Mouse (Mus musculus): Measurements from ENCODE around the gene Rfx4. TPM values are rescaled to one million over a fixed set of nuclear protein-coding genes. Genes with fewer than 3 reads are reported as not detected.
A peak's percentile ranks its signal among the peaks of the same experiment; 100 is the strongest.

The Rfx4 gene
- polyA plus RNA-seq, 1 experiment from 2014 or later = not detected

DNA sequence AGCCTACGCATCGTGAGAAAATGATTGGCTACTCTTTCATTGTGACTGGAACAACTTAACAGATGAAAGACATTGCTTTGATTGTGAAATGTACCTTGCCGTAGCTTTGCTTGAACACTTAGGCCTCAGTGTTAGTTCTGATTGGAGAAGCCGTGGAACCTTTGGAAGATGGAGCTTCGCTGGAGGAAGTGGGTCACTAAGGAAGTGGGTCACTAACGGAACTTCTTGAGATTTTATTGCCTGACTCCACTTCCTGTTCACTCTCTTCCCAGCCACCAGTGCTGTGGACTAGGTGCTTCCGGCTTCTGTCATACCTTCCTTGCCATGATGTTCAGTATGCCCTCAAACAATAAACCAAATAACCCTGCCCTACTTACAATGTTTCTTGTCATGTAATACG lies 73.1 kb downstream of the Rfx4 start:
- Histone ChIP-seq H3K9ac (ENCODE audit: low read length) (no peak overlapping the region), H3K4me2 (ENCODE audit: low read length) (no peak overlapping the region), H3K27me3 (replicated peaks; ENCODE audit: control insufficient read depth, insufficient read depth, low read length) (no peaks in the 10 kb centered on the region), H3K4me3 (ENCODE audit: low read depth, low read length) (no peak overlapping the region), H3K4me1 (replicated peaks; ENCODE audit: control insufficient read depth, insufficient read depth, low read length) (no peaks in the 10 kb centered on the region), H3K36me3 (ENCODE audit: control insufficient read depth, insufficient read depth, low read length) (no peaks in the 10 kb centered on the region), H3K27ac (ENCODE audit: low read depth) (no peak overlapping the region), H3K9me3 (ENCODE audit: control insufficient read depth, low read length) (no peaks in the 10 kb centered on the region)
- no peak for ATAC-seq (replicated peaks; ENCODE audit: low FRiP score, low TSS enrichment, low read depth)
- no peak for DNase-seq (ENCODE audit: low spot score)
- 80% methylated on average over 8 of the region's 8 CpGs for WGBS

DNA sequence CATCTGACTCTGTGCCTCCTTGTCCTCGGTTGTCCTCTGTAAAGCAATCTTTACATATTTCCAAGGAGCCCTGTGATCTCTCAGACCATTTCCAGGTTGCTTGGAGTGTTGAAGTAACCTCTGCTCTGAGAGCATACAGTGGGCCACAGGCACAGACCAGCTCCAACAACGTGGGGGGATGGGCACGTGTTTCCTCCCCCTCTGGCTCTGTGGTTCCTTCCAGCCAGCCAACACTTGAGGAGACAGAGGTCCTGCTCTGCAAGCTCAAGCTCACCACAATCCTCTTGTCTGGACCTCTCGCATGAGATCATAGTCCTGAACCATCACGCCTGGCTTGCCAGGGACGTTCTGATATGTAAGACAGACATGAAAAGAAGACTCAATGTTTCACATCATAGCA lies 79.7 kb downstream of the Rfx4 start:
- Histone ChIP-seq H3K9ac (ENCODE audit: low read length) (no peak overlapping the region), H3K4me1 (replicated peaks; ENCODE audit: control insufficient read depth, insufficient read depth, low read length) (no peaks in the 10 kb centered on the region), H3K36me3 (ENCODE audit: control insufficient read depth, insufficient read depth, low read length) (no peaks in the 10 kb centered on the region), H3K4me3 (ENCODE audit: low read depth, low read length) (no peak overlapping the region), H3K4me2 (ENCODE audit: low read length) (no peak overlapping the region), H3K27ac (ENCODE audit: low read depth) (no peak overlapping the region), H3K9me3 (ENCODE audit: control insufficient read depth, low read length) (no peaks in the 10 kb centered on the region), H3K27me3 (replicated peaks; ENCODE audit: control insufficient read depth, insufficient read depth, low read length) (no peaks in the 10 kb centered on the region)
- no peak for ATAC-seq (replicated peaks; ENCODE audit: low FRiP score, low TSS enrichment, low read depth)
- 53% methylated on average over 6 of the region's 6 CpGs for WGBS
- no peak for DNase-seq (ENCODE audit: low spot score)

DNA sequence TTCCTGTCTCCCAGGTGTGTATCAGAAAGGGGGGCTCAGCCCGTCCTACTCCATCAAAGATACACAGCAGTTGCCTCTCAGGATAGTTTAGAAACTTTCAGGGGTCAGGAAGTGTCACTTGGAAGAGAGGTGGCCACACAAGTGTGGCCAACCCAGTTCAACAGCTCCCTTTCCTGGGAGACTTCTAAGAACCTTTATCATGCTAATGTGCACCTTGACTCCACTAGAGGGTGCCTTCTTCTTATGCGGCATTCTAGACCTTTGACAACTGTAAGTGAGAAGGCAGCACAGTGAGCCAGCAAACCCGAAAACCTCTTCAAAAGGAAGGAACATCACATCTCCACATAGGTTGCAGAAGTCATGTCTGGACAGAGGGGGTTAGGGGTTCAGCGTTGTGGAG lies 80.2 kb downstream of the Rfx4 start:
- Histone ChIP-seq H3K4me3 (ENCODE audit: low read depth, low read length) (no peak overlapping the region), H3K27me3 (replicated peaks; ENCODE audit: control insufficient read depth, insufficient read depth, low read length) (no peaks in the 10 kb centered on the region), H3K36me3 (ENCODE audit: control insufficient read depth, insufficient read depth, low read length) (no peaks in the 10 kb centered on the region), H3K4me1 (replicated peaks; ENCODE audit: control insufficient read depth, insufficient read depth, low read length) (no peaks in the 10 kb centered on the region), H3K9ac (ENCODE audit: low read length) (no peak overlapping the region), H3K27ac (ENCODE audit: low read depth) (no peak overlapping the region), H3K9me3 (ENCODE audit: control insufficient read depth, low read length) (no peaks in the 10 kb centered on the region), H3K4me2 (ENCODE audit: low read length) (no peak overlapping the region)
- ATAC-seq (replicated peaks; ENCODE audit: low FRiP score, low TSS enrichment, low read depth) (0 out of 2 replicates have a peak, but pooled peaks have one; percentile 8), DNase-seq (ENCODE audit: low spot score) (peak; percentile 54)
- 19% methylated on average over 4 of the region's 4 CpGs for WGBS

DNA sequence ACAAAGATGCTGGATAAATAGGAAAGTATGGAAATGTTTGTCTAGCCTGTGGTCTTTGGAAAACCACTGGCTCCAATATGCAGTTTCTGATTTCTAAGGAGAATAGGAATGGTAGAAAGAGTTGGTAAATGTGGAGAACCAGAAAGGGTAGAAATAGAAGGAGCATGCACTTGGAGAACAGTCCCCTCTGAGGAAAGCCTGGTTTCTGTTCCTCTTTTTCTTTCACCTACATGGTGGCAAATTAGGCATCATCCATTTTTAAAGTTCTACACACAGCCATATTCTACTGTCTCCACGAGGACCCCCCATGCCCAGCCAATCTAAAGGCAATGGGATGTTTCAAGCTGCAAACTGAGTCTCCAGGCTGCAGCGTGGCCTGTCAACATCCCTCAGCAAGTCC lies 81.5 kb downstream of the Rfx4 start:
- DNase-seq (ENCODE audit: low spot score) = no peak
- no peaks in the 10 kb centered on the region for H3K36me3 ChIP-seq (ENCODE audit: control insufficient read depth, insufficient read depth, low read length)
- H3K9me3 ChIP-seq (ENCODE audit: control insufficient read depth, low read length) = no peaks in the 10 kb centered on the region
- no peak overlapping the region for H3K27ac ChIP-seq (ENCODE audit: low read depth)
- 87% methylated on average over 2 of the region's 2 CpGs for WGBS
- no peaks in the 10 kb centered on the region for H3K4me1 ChIP-seq (replicated peaks; ENCODE audit: control insufficient read depth, insufficient read depth, low read length)
- H3K27me3 ChIP-seq (replicated peaks; ENCODE audit: control insufficient read depth, insufficient read depth, low read length) = no peaks in the 10 kb centered on the region
- no peak overlapping the region for H3K4me3 ChIP-seq (ENCODE audit: low read depth, low read length)
- no peak overlapping the region for H3K9ac ChIP-seq (ENCODE audit: low read length)
- H3K4me2 ChIP-seq (ENCODE audit: low read length) = no peak overlapping the region
- no peak for ATAC-seq (replicated peaks; ENCODE audit: low FRiP score, low TSS enrichment, low read depth)

DNA sequence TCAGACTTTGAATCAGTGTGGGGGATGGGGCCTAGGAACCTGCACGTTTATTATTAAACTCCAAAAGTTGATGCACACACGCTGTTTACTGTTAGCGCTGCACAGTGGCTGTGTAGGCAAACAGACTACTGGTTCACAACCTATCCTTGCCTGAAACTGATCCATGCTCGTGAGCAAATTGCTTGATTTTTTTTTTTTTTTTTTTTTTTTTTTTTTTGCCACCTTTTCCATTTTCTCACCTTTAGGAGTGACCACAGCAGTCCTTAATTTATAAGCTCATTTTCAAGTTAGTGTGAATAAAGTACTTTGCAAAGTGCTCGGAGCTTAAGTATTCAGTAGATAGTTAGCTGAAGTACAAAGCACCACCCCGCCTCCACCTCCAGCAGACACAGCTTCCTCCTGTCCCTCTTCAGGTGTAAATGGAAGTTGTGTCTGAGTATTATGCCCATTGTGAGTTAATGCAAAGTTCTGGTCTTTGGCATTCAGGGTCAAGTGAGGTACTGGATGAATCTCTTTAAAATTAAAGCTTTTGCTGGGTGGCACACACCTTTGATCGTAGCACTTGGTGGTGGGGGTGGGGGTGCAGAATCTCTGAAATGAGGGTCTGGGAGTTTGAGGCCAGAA lies 83.1 kb downstream of the Rfx4 start:
- DNase-seq (ENCODE audit: low spot score) (no peak), ATAC-seq (replicated peaks; ENCODE audit: low FRiP score, low TSS enrichment, low read depth) (no peak)
- H3K27me3 ChIP-seq (replicated peaks; ENCODE audit: control insufficient read depth, insufficient read depth, low read length) = no peaks in the 10 kb centered on the region
- 63% methylated on average over 7 of the region's 7 CpGs for WGBS
- no peak overlapping the region for H3K9ac ChIP-seq (ENCODE audit: low read length)
- no peaks in the 10 kb centered on the region for H3K4me1 ChIP-seq (replicated peaks; ENCODE audit: control insufficient read depth, insufficient read depth, low read length)
- H3K4me3 ChIP-seq (ENCODE audit: low read depth, low read length) = no peak overlapping the region
- no peak overlapping the region for H3K27ac ChIP-seq (ENCODE audit: low read depth)
- H3K36me3 ChIP-seq (ENCODE audit: control insufficient read depth, insufficient read depth, low read length) = no peaks in the 10 kb centered on the region
- no peaks in the 10 kb centered on the region for H3K9me3 ChIP-seq (ENCODE audit: control insufficient read depth, low read length)
- H3K4me2 ChIP-seq (ENCODE audit: low read length) = no peak overlapping the region

DNA sequence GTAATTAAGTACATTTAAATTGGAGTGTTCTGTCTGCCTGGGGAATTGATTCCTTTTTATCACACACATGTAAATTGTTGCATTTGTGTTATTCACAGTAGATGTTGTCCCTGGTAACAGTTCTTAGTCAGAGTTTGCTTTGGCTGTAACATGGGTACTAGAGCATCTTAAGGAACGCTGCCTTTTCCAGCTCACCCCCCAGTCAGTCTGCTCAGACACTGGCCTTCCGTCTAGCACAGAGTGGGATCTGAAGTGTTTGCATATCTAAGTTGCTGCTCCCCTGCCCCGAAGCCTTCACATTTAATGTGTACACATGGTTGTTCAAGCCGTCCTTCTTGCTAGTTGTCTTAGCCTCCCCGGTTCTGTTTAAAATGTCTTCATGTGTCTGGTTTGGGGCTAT lies 90.8 kb downstream of the Rfx4 start:
- Histone ChIP-seq H3K4me3 (ENCODE audit: low read depth, low read length) (no peak overlapping the region), H3K36me3 (ENCODE audit: control insufficient read depth, insufficient read depth, low read length) (no peaks in the 10 kb centered on the region), H3K27me3 (replicated peaks; ENCODE audit: control insufficient read depth, insufficient read depth, low read length) (no peaks in the 10 kb centered on the region), H3K4me2 (ENCODE audit: low read length) (no peak overlapping the region), H3K9ac (ENCODE audit: low read length) (no peak overlapping the region), H3K27ac (ENCODE audit: low read depth) (no peak overlapping the region), H3K4me1 (replicated peaks; ENCODE audit: control insufficient read depth, insufficient read depth, low read length) (no peaks in the 10 kb centered on the region), H3K9me3 (ENCODE audit: control insufficient read depth, low read length) (no peaks in the 10 kb centered on the region)
- WGBS = 62% methylated on average over 5 of the region's 5 CpGs
- DNase-seq (ENCODE audit: low spot score) = no peak
- ATAC-seq (replicated peaks; ENCODE audit: low FRiP score, low TSS enrichment, low read depth) = no peak

DNA sequence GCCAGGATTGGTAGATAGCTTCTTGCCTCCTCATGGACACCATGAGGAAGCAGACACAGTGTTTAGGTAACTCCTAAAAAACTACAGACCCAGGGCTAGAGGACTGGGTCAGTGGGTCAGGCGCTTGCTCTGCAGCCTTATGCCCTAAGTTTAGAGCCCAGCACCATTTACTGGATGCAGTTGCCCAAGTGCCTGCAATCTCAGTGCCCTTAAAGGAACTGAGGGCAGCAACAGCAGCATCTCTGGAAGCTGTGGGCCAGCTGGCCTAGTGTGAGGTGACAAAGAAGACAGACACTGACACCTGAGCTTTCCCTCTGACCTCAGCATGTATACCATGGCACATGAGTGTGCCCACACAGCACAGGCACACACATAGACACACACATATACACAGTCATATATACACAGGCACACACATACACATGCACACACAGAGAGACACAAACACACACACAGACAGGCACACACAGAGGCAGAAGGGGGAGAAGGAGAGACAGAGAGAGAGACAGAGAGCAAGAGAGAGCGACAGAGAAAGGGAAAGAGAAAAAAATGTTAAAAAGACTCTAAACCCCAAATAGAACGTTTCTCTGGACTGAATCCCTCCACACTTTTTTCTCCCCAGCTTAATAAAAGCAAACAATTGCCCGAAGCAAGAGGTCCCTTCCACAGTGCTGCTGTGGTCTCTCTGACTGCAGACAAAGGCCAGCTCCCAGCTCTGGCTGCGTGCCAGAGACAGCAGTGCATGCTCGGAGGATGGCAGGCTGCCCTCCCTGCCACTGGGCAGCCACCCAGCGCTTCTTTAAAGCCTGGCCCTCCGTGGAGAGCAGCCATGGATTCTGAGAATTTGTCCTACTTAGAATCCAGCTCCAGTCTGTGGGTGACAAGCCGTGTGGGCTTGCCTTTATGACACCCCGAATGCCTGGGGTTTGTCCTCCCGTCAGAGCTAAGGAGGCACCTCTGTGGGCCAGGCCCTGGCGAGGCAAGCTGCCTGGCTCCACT lies 96.4 kb downstream of the Rfx4 start:
- DNase-seq (ENCODE audit: low spot score) (no peak), ATAC-seq (replicated peaks; ENCODE audit: low FRiP score, low TSS enrichment, low read depth) (0 out of 2 replicates have a peak, but pooled peaks have one; percentile 55)
- Histone ChIP-seq H3K27me3 (replicated peaks; ENCODE audit: control insufficient read depth, insufficient read depth, low read length) (no peaks in the 10 kb centered on the region), H3K4me2 (ENCODE audit: low read length) (no peak overlapping the region), H3K4me1 (replicated peaks; ENCODE audit: control insufficient read depth, insufficient read depth, low read length) (peaks cover 12% of the 10 kb centered on the region), H3K4me3 (ENCODE audit: low read depth, low read length) (no peak overlapping the region), H3K27ac (ENCODE audit: low read depth) (no peak overlapping the region), H3K9ac (ENCODE audit: low read length) (no peak overlapping the region), H3K9me3 (ENCODE audit: control insufficient read depth, low read length) (no peaks in the 10 kb centered on the region), H3K36me3 (ENCODE audit: control insufficient read depth, insufficient read depth, low read length) (no peaks in the 10 kb centered on the region)
- WGBS = 44% methylated on average over 12 of the region's 12 CpGs

DNA sequence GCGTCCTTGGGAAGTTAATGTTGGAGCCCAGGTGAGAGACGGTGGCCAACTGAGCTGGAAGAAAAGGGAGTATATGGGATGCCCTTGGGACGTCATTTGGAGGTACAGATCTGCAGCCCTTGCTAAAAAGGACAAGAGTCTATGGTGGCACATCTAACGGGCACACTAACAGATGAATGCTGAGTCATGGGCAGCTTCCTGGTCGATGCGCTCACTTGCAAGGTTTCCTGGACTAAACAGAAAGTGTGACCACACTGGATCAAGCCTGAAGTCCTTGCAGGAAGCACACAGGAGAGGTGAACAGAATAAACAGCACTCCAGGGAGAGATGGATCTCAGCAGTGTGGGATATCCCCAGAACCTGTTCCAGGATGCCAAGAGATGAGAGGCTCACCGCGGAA lies 98.2 kb downstream of the Rfx4 start:
- Histone ChIP-seq H3K9me3 (ENCODE audit: control insufficient read depth, low read length) (no peaks in the 10 kb centered on the region), H3K27me3 (replicated peaks; ENCODE audit: control insufficient read depth, insufficient read depth, low read length) (no peaks in the 10 kb centered on the region), H3K4me2 (ENCODE audit: low read length) (no peak overlapping the region), H3K9ac (ENCODE audit: low read length) (no peak overlapping the region), H3K36me3 (ENCODE audit: control insufficient read depth, insufficient read depth, low read length) (no peaks in the 10 kb centered on the region), H3K27ac (ENCODE audit: low read depth) (no peak overlapping the region), H3K4me1 (replicated peaks; ENCODE audit: control insufficient read depth, insufficient read depth, low read length) (peaks cover 12% of the 10 kb centered on the region), H3K4me3 (ENCODE audit: low read depth, low read length) (no peak overlapping the region)
- DNase-seq (ENCODE audit: low spot score) = no peak
- no peak for ATAC-seq (replicated peaks; ENCODE audit: low FRiP score, low TSS enrichment, low read depth)
- WGBS = 89% methylated on average over 8 of the region's 8 CpGs
